Mouse (Mus musculus) embryonic facial prominence, embryonic 11.5 days (tissue): Measurements from ENCODE around the gene Luc7l3. TPM values are rescaled to one million over a fixed set of nuclear protein-coding genes. Genes with fewer than 3 reads are reported as not detected.

Experiments
- ATAC-seq: fragments of 200-750 bp; cut with Nextera tagmentation; replicated peaks from 2 replicates; pipeline ENCODE4 v1.8.0; 2017; ENCODE audit warnings: low read depth; ENCODE audit not compliant: insufficient number of reproducible peaks, low FRiP score, low TSS enrichment
- DNase-seq: peaks from one replicate; pipeline ENCODE4 v3.0.0-alpha.2; 2015; ENCODE audit warnings: low spot score
- H3K27ac ChIP-seq: fragments of 300-500 bp; sonication (generic); replicated peaks from 2 replicates; pipeline ENCODE4 v1.5.1; 2014; ENCODE audit warnings: mild to moderate bottlenecking, low read depth, low read length, control low read depth
- H3K27me3 ChIP-seq: fragments of 300-500 bp; sonication (generic); 2 replicates; pipeline ENCODE4 v1.6.1; 2014; ENCODE audit warnings: mild to moderate bottlenecking, low read length, moderate library complexity, mixed read lengths; ENCODE audit not compliant: control insufficient read depth, insufficient read depth
- H3K36me3 ChIP-seq: fragments of 300-500 bp; sonication (generic); replicated peaks from 2 replicates; pipeline ENCODE4 v1.6.1; 2014; ENCODE audit warnings: low read depth, mild to moderate bottlenecking, low read length, moderate library complexity, mixed read lengths; ENCODE audit not compliant: control insufficient read depth, insufficient read depth
- H3K4me1 ChIP-seq: fragments of 300-500 bp; sonication (generic); 2 replicates; pipeline ENCODE4 v1.6.1; 2014; ENCODE audit warnings: low read length, mixed read lengths; ENCODE audit not compliant: control insufficient read depth, insufficient read depth
- H3K4me2 ChIP-seq: fragments of 300-500 bp; sonication (generic); 2 replicates; pipeline ENCODE4 v1.6.1; 2014; ENCODE audit warnings: low read depth, mild to moderate bottlenecking, control low read depth, low read length, moderate library complexity
- H3K4me3 ChIP-seq: fragments of 300-500 bp; sonication (generic); 2 replicates; pipeline ENCODE4 v1.5.1; 2014; ENCODE audit warnings: low read depth, low read length, control low read depth
- H3K9ac ChIP-seq: fragments of 300-500 bp; sonication (generic); replicated peaks from 2 replicates; pipeline ENCODE4 v1.6.1; 2014; ENCODE audit warnings: mild to moderate bottlenecking, control low read depth, low read length
- H3K9me3 ChIP-seq: fragments of 300-500 bp; sonication (generic); replicated peaks from 2 replicates; pipeline ENCODE4 v1.6.1; 2016; ENCODE audit warnings: mild to moderate bottlenecking, low read length, inconsistent platforms, mixed read lengths; ENCODE audit not compliant: control insufficient read depth
- WGBS: fragments of 180-500 bp; shearing (Covaris S2); extraction: QIAGEN DNeasy Blood & Tissue Kit; methylation state at CpG from one replicate; pipeline ENCODE4 v1.1.7; 2014; 5-methylcytosine and 5-hydroxymethylcytosine counted together
- polyA plus RNA-seq: library from polyadenylated mRNA; unstranded; fragments of >200 nt; fragmentation: Nextera tagmentation; extraction: Ambion mirVana; gene quantifications from 2 replicates; pipeline ENCODE4 v1.2.1, GENCODE M21; 2014

Gene Luc7l3
- polyA plus RNA-seq, 1 experiment from 2014 or later, result 126 TPM

- Histone ChIP-seq H3K27me3 (no peaks in the 10 kb centered on the region), H3K4me1 (no peaks in the 10 kb centered on the region)
- ATAC-seq, result no peak
These were observed 66.1 kb downstream of the Luc7l3 start for GRCm38 (mm10) chr11:94255733-94256132.

GRCm38 (mm10) chr11:94253691-94254090, 68.1 kb downstream of the Luc7l3 start:
- Histone ChIP-seq H3K27me3 (no peaks in the 10 kb centered on the region), H3K9ac (no peak overlapping the region), H3K36me3 (no peaks in the 10 kb centered on the region), H3K4me3 (no peak overlapping the region), H3K9me3 (no peaks in the 10 kb centered on the region), H3K27ac (no peak overlapping the region), H3K4me2 (no peak overlapping the region), H3K4me1 (no peaks in the 10 kb centered on the region)
- 91% methylated on average over 10 of the region's 10 CpGs for WGBS
- DNase-seq, result no peak
- no peak for ATAC-seq

More at GRCm38 (mm10) chr11:94255733-94256132, 66.1 kb downstream of the Luc7l3 start:
- no peak for DNase-seq
- Histone ChIP-seq H3K9ac (no peak overlapping the region), H3K9me3 (no peaks in the 10 kb centered on the region), H3K4me3 (no peak overlapping the region), H3K4me2 (no peak overlapping the region), H3K36me3 (no peaks in the 10 kb centered on the region), H3K27ac (no peak overlapping the region)
- WGBS, result 72% methylated on average over 5 of the region's 5 CpGs

- 78% methylated on average over 9 of the region's 9 CpGs for WGBS
- no peaks in the 10 kb centered on the region for H3K9me3 ChIP-seq
- no peaks in the 10 kb centered on the region for H3K36me3 ChIP-seq
- H3K27me3 ChIP-seq, result no peaks in the 10 kb centered on the region
- H3K4me2 ChIP-seq, result no peak overlapping the region
- ATAC-seq (no peak), DNase-seq (no peak)
- no peak overlapping the region for H3K4me3 ChIP-seq
- no peak overlapping the region for H3K9ac ChIP-seq
- H3K4me1 ChIP-seq, result no peaks in the 10 kb centered on the region
- H3K27ac ChIP-seq, result no peak overlapping the region
These were observed 68.6 kb downstream of the Luc7l3 start for GRCm38 (mm10) chr11:94253156-94253555.

- no peaks in the 10 kb centered on the region for H3K36me3 ChIP-seq
- peak overlapping the region; percentile 76 for H3K27ac ChIP-seq
- H3K4me2 ChIP-seq, result peak overlapping the region; percentile 33; the same call in 1 of the 2 replicates
- 33% methylated on average over 8 of the region's 8 CpGs for WGBS
- H3K27me3 ChIP-seq, result no peaks in the 10 kb centered on the region
- DNase-seq (no peak), ATAC-seq (no peak)
- H3K4me3 ChIP-seq, result no peak overlapping the region
- no peaks in the 10 kb centered on the region for H3K9me3 ChIP-seq
- peak overlapping the region; percentile 40 for H3K9ac ChIP-seq
- H3K4me1 ChIP-seq, result peaks cover 20% of the 10 kb centered on the region
These were observed 75.1 kb downstream of the Luc7l3 start for GRCm38 (mm10) chr11:94246789-94247061.

- H3K9me3 ChIP-seq, result no peaks in the 10 kb centered on the region
- no peak within 1 kb of the TSS for H3K4me3 ChIP-seq
- ATAC-seq (peak; percentile 94), DNase-seq (peak; percentile 93)
- H3K27me3 ChIP-seq, result no peaks in the 10 kb centered on the region
- 26% methylated on average over 17 of the region's 17 CpGs for WGBS
- no peaks in the 10 kb centered on the region for H3K36me3 ChIP-seq
- H3K27ac ChIP-seq, result peak within 1 kb of the TSS; percentile 80
- H3K4me2 ChIP-seq, result peak within 1 kb of the TSS; percentile 33
- H3K9ac ChIP-seq, result peak within 1 kb of the TSS; percentile 40
- peaks cover 20% of the 10 kb centered on the region for H3K4me1 ChIP-seq
These were observed 75.6 kb downstream of the Luc7l3 start, which contains the start of gene Wfikkn2 for GRCm38 (mm10) chr11:94245955-94246788. TSS of gene Wfikkn2 (minus strand) at chr11:94246005.

- no peak for ATAC-seq
- H3K9ac ChIP-seq, result no peak overlapping the region
These were observed 77.4 kb downstream of the Luc7l3 start for GRCm38 (mm10) chr11:94244385-94244784.

GRCm38 (mm10) chr11:94243422-94244180, 78.2 kb downstream of the Luc7l3 start:
- Histone ChIP-seq H3K9ac (peak overlapping the region; percentile 29), H3K4me1 (peaks cover 20% of the 10 kb centered on the region), H3K27me3 (no peaks in the 10 kb centered on the region), H3K27ac (peak overlapping the region; percentile 72), H3K9me3 (no peaks in the 10 kb centered on the region), H3K4me3 (peak overlapping the region; percentile 16), H3K36me3 (no peaks in the 10 kb centered on the region), H3K4me2 (peak overlapping the region; percentile 39)
- peak; percentile 42 for DNase-seq
- no peak for ATAC-seq
- WGBS, result 24% methylated on average over 15 of the region's 15 CpGs

More at GRCm38 (mm10) chr11:94244385-94244784, 77.4 kb downstream of the Luc7l3 start:
- Histone ChIP-seq H3K4me2 (no peak overlapping the region), H3K4me3 (no peak overlapping the region), H3K27ac (no peak overlapping the region), H3K27me3 (no peaks in the 10 kb centered on the region), H3K9me3 (no peaks in the 10 kb centered on the region), H3K4me1 (peaks cover 20% of the 10 kb centered on the region), H3K36me3 (no peaks in the 10 kb centered on the region)
- no peak for DNase-seq
- WGBS, result 35% methylated on average over 9 of the region's 9 CpGs
